Mouse (Mus musculus): ENCODE measurements around the gene Nup62.
"Not testable (repeated sequence)": the region's sequence is repeated elsewhere in the genome, so short reads cannot be mapped to it uniquely, and the experiment has no call there.

Gene Nup62

GRCm38 (mm10) chr7:44863210-44863609 lies 47.3 kb downstream of the Nup62 start:
- no peak for DNase-seq (ENCODE audit: extremely low read depth, low read depth)

GRCm38 (mm10) chr7:44863982-44864494 lies 48.1 kb downstream of the Nup62 start:
- no peak for DNase-seq (ENCODE audit: extremely low read depth, low read depth)

DNA sequence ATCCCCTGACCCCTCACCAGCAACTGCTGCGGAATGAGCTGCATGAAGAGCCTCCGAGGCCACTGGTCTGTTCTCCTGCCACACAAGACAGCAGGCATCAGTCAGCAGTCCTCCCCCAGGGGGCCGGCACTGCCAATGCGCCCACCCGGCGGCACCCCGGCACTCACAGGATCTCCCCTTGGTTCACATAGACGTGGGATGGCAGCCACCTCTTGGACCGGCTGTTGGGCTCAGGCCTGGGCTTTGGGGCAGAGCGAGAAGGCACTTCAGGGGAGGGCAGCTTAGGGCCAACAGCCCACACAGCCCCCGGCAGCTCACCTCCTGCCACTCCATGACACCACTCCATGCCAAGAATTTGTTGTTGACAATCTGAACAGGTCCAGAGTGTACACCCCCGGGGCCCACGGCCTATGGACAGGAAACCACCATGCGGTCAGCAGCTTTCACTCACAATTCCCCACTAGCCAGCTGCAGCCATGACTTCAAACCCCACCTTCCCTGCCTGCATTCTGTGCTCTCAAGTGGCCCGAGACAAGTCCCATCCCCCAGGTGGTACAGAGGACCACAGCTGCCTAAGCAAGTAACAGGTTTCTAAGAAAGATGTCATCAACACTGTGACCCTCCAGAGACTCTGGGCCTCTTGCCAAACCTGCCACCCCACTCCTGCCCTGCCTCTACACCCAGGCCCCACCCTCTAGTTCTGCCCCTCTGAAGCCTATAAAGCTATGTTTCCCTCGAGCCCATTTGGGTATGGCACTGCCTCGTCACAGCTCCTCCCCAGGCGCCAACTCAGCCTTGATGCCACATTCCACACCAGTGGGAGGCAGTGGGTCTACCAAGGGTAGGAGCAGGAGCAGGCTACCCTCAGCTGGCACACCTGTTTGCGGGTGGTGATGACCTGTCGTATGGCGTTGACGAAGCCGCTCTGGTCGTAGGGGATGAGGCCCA lies 49.0 kb downstream of the Nup62 start:
- DNase-seq (ENCODE audit: extremely low read depth, low read depth), result no peak

GRCm38 (mm10) chr7:44866276-44867009 lies 50.6 kb downstream of the Nup62 start:
- DNase-seq (ENCODE audit: extremely low read depth, low read depth), result no peak

DNA sequence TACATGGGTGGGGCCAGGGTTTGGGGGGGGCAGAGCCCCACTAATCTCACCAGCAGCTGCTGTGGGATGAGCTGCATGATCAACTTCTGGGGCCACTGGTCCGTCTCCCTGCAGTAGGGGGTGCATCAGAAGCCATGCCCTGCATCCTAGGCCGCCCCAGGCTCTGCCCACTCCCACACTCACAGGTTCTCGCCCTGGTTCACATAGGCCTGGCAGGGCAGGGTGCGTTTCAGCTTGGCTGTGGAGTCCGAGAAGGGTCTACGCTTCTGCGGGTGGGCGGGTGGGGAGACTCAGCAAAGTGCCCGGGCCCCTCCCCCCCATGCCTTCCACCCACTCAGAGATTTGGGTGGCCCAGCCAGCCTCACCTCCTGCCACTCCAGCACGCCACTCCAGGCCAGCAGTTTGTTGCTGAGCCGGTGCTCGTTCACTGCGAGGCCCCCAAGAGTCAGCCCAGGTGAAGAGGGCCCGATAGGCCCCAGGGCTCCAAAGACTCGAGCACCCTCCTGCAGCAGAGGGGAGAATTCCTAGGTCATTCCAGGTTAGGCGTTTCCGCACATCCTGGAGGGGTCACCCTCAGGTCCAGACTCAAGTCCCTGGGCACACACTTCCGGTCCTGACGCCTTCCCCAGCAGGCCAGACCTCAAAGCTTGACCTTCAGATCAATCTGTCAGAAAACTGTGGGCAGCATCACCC lies 51.3 kb downstream of the Nup62 start:
- no peak for DNase-seq (ENCODE audit: extremely low read depth, low read depth)

GRCm38 (mm10) chr7:44867802-44868201 lies 51.9 kb downstream of the Nup62 start:
- DNase-seq (ENCODE audit: extremely low read depth, low read depth), result no peak

DNA sequence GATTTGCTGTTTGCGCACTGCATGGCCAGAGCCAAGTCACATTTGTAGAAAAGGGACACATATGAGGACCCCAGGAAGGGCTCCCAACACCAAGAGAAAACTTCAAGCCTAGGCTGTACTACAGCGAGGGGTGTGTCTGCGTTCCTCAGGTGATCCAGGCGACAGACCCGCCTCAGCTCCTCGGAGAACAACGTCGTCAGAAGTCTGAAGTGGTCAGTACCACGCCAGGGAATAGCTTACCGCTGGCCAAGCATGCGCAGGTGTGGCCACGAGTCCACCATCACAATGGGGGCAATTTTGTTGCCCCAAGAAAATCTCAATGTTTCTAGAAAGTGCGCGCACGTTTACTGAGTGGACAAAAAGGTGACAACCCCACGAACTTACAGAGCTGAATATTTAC lies 52.6 kb downstream of the Nup62 start:
- no peak for DNase-seq (ENCODE audit: extremely low read depth, low read depth)

DNA sequence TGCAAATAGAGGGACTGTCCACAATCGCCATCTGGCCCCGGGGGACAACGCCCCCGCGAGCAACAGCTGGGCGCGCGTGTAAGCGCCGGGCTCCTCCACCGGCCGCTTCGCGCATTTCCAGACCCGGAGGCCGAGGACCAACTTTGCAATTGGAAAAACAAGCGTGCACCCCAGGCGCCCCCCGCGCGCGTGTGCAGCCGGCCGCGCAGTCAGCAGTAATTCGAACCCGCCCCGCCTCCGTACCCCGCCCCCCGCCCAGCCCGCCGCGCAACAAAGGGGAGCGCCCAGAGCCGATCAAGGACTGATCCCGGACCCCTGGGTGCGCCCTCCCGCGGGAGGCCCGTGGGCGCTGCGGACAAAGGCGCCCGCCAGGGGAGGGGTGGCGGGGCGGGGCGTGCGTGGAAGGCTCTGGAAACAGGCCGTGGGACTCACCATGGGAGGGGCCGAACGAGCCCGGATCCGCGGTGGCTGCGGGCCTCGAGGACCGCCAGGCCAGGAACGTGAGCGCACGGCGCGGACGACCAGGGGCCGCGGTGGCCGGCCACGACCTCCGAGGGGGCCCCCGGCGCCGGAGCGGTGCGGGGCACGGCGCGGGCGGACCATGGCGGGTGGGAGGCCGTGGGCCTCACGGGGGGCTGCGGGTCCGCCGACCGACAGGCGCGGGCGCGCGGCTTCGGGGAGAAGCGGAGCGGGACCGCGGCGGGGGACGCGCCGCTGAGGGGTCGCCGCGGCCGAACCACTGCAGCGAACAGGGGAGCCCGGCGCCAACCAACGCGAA lies 53.2 kb downstream of the Nup62 start:
- no peak for DNase-seq (ENCODE audit: extremely low read depth, low read depth)

DNA sequence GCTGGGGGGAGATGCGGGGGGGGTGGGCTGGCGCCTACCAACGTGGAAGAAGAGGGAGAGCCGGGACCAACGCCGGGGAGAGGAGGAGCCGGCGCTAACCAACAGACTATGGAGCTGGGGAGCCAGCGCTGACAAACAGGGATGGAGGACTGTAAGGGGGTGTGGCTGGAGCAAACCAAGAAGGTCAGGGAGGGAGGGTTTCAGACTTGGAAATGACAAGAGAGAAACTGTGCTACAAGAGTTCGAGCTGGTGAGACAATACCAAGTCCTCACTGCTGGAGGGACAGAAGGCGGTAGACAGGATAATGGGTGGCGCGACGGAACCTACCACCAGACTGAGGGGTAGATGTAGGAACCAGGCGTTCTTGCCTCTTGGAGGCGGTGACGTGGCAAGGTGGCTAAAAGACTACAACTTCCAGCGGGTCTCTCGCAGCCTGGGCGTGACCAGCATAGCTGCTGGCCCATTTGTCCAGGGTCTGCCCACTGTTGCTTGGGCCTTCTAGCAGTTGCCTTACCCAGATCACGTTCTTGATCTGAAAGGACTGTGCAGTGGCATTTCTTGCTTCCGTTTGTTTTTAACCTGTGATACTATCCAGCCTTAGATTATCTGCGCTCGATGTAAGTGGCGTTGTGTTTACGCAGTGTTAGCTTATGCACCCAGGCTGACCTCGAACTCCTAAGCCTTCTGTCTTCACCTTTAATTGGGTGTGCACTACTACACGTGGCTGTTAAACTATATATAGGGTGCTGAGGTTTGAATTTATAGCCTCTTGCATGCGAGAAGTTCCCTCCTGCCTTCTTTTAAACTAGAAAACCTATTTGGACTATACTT lies 54.0 kb downstream of the Nup62 start, which contains the start of gene Ptov1:
Ptov1 (minus strand) TSS at position 92 of the 832 bp plus-strand sequence.
- DNase-seq (ENCODE audit: extremely low read depth, low read depth), result peak; percentile 99

GRCm38 (mm10) chr7:44870614-44871013 lies 54.7 kb downstream of the Nup62 start:
- no peak for DNase-seq (ENCODE audit: extremely low read depth, low read depth)

GRCm38 (mm10) chr7:44871181-44871580 lies 55.3 kb downstream of the Nup62 start:
- DNase-seq (ENCODE audit: extremely low read depth, low read depth), result no peak

DNA sequence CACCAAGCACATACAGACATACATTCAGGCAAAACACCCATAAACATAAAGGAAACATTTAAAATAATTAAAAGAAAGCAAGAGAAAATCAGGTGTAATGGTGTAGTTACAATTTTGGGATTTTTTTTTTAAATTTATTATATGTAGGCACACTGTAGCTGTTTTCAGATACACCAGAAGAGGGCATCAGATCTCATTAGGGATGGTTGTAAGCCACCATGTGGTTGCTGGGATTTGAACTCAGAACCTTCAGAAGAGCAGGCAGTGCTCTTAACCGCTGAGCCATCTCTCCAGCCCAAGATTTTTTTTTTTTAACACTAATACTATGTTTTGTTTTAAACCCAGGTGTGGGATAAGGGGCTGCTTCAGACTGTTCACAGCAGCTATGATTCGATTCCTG lies 55.9 kb downstream of the Nup62 start:
- not testable (repeated sequence) for DNase-seq (ENCODE audit: extremely low read depth, low read depth)

- no peak for DNase-seq (ENCODE audit: extremely low read depth, low read depth)
These were observed 61.9 kb downstream of the Nup62 start for GRCm38 (mm10) chr7:44877833-44878232.

Data from MEL-GATA-1-ER (cell line).